In the genomic region with DNA sequence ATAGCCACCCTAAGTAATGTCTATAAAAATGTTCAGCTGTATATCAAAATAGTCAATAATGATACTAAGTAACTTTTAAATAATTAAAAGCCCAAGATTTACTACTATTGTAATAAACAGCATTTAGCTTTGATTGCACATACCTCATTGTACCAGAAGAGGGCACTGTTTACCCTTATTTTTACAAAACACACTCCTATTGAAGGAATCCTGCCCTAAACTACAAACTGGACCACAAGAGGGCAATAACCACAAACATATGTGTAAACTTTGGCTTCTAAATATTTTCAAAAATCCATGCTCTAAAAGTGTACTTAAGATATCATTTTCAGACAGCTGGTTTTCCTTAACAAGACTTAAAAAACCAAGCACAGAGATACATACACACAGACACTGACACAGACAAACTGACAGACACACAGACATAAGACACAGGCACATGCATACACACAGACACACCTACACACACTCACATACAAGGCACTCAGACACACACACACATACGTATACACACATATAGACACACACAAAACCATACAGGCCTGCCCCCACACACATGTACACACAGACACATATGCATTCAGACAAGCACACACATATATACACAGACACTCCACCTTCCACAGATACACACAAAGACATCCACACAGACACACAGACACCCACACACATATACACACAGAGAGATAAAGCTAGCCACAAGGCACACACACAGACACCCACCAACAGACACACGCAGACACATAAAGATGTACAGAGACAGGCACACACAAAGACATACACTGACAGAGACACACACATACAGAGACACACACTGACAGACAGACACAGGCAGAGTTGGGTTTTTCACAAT, we compare ENCODE assay signal across 8 mouse cellular contexts. TPM values are rescaled to one million over a fixed set of nuclear protein-coding genes. Genes with fewer than 3 reads are reported as not detected.
DNase-seq lines count a peak whose midpoint lies in the region; ATAC-seq and TF ChIP-seq lines count a peak whose summit lies in the region.

No protein-coding gene starts in this region.

- no peak overlapping the region for H3K27ac ChIP-seq in midbrain, embryonic 16.5 days (ENCODE audit: low read length)

- peak; percentile 75 for ATAC-seq in midbrain, embryonic 16.5 days

- H3K4me3 ChIP-seq in E14TG2a.4 (replicated peaks; ENCODE audit: low read length), result no peak overlapping the region
- no peak overlapping the region for H3K4me3 ChIP-seq in midbrain, embryonic 16.5 days (ENCODE audit: low read depth, low read length)

- TF ChIP-seq CTCF in E14TG2a.4 (conservative IDR thresholded peaks at IDR 0.05; ENCODE audit: low read length), result peak; percentile 87

- H3K4me2 ChIP-seq in midbrain, embryonic 16.5 days (ENCODE audit: low read length), result no peak overlapping the region

- H3K9ac ChIP-seq in midbrain, embryonic 16.5 days (ENCODE audit: low read depth, low read length), result no peak overlapping the region

- no peaks in the 10 kb centered on the region for H3K9me3 ChIP-seq in E14TG2a.4 (ENCODE audit: low read length)
- H3K9me3 ChIP-seq in midbrain, embryonic 16.5 days (replicated peaks; ENCODE audit: control insufficient read depth, low read length, poor library complexity, severe bottlenecking), result no peaks in the 10 kb centered on the region

- no peaks in the 10 kb centered on the region for H3K27me3 ChIP-seq in E14TG2a.4 (ENCODE audit: insufficient read depth, low read length)
- no peaks in the 10 kb centered on the region for H3K27me3 ChIP-seq in midbrain, embryonic 16.5 days (ENCODE audit: control insufficient read depth, insufficient read depth, low read depth, low read length)

- H3K4me1 ChIP-seq in E14TG2a.4 (replicated peaks; ENCODE audit: low read depth, low read length), result 0 out of 2 replicates have a peak, but pooled peaks cover 2% of the 10 kb centered on the region
- H3K4me1 ChIP-seq in midbrain, embryonic 16.5 days (ENCODE audit: control insufficient read depth, insufficient read depth, low read length), result no peaks in the 10 kb centered on the region

- H3K36me3 ChIP-seq in E14TG2a.4 (ENCODE audit: insufficient read depth, low read length), result no peaks in the 10 kb centered on the region
- no peaks in the 10 kb centered on the region for H3K36me3 ChIP-seq in midbrain, embryonic 16.5 days (ENCODE audit: control insufficient read depth, insufficient read depth, low read length)

- intact Hi-C loops in left cerebral cortex, postnatal 10 days (cut with DNase I), result loop anchor here (5.0 kb wide), 2 partner anchors 66 to 111 kb away; a partner anchor contains a TSS

- 78% methylated on average over 2 of the region's 2 CpGs for WGBS in midbrain, embryonic 16.5 days

- peak; percentile 90 for DNase-seq in kidney, adult 9 months
- no peak for DNase-seq in kidney, adult 18-20 months
- peak; percentile 39 for DNase-seq in cerebellum, adult 11 months
- peak; percentile 43 to 72 for DNase-seq in heart, adult 9 months (ENCODE audit: low spot score in 2 of 2)
- peak; percentile 22 to 74 for DNase-seq in left cerebral cortex, postnatal 10 days (ENCODE audit: extremely low spot score in 1 of 2, low spot score in 2 of 2)
- DNase-seq in gastrocnemius, postnatal 10 days, result no peak

RNA-seq across cellular contexts. Expression of a gene that starts 21.3 kb away (rescaled TPM):
- 100 to 1,000 TPM; 109 to 116 TPM for total RNA-seq in left cerebral cortex, postnatal 10 days (2021)
- polyA plus RNA-seq in midbrain, embryonic 16.5 days (2015; fragmentation: Nextera tagmentation; extraction: Ambion mirVana), result 62.5 and 72.6 TPM in 2 replicates
- 10 to 100 TPM; 60.8 to 65.1 TPM for total RNA-seq in gastrocnemius, postnatal 10 days (2021)

RNA-seq across cellular contexts. Expression of a gene that starts 46.7 kb away (rescaled TPM):
- 10 to 100 TPM; 67.0 to 72.2 TPM for total RNA-seq in left cerebral cortex, postnatal 10 days (2021)
- polyA plus RNA-seq in midbrain, embryonic 16.5 days (2015; fragmentation: Nextera tagmentation; extraction: Ambion mirVana), result 43.0 and 46.5 TPM in 2 replicates
- 10 to 100 TPM; 17.6 to 26.5 TPM for total RNA-seq in gastrocnemius, postnatal 10 days (2021)

Comparison
In these comparisons a context has a peak if more than half of its experiments do, and no peak if none do; other contexts are left out.
1. DNase-seq: peak in kidney, adult 9 months (single experiment), cerebellum, adult 11 months (single experiment), heart, adult 9 months (2 of 2) and left cerebral cortex, postnatal 10 days (2 of 2); none in kidney, adult 18-20 months (single experiment) and gastrocnemius, postnatal 10 days (single experiment).